Mouse (Mus musculus): ENCODE measurements around the gene Hist1h4i. TPM values are rescaled to one million over a fixed set of nuclear protein-coding genes. Genes with fewer than 3 reads are reported as not detected.

Hist1h4i gene
- 44.4 TPM for total RNA-seq (2023)

DNA sequence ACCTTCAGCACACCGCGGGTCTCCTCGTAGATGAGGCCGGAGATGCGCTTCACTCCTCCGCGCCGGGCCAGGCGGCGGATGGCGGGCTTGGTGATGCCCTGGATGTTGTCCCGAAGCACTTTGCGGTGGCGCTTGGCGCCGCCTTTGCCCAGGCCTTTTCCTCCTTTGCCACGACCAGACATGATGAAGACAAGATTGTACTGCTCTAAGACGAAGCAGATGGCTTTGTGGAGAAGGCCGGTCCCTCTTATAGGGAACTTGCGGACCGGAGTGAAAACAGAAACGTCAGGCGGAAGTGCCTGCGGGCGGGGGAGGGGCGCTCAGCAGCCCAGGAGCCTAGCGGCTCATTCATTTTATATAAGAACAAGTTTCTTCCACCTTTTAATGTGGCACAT is at the start of gene Hist1h4i:
Hist1h4i (minus strand) TSS at position 221 of the 395 bp plus-strand sequence.

DNA sequence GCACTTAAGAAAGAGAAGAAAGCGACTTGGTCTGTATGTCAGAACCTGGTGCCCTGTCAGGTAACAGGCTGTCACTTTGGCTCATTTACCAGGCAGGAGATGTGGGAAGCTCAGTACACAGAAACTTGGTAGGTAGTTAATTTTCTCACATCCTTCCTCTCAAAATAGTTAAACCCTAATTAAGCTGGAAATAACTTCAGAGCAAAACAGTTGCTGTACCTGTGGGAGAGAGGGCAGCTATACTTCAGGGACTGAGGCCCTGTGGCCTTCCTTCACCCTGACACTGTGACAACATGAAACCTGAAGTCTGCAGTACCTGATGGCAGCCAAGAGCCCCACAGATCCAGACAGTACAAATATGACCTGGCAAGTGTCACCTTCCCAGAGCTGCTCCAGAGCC is 43.0 kb upstream of the Hist1h4i start, which contains the start of gene Vmn1r188:
Vmn1r188 (plus strand) TSS at position 301 of the 400 bp plus-strand sequence.

DNA sequence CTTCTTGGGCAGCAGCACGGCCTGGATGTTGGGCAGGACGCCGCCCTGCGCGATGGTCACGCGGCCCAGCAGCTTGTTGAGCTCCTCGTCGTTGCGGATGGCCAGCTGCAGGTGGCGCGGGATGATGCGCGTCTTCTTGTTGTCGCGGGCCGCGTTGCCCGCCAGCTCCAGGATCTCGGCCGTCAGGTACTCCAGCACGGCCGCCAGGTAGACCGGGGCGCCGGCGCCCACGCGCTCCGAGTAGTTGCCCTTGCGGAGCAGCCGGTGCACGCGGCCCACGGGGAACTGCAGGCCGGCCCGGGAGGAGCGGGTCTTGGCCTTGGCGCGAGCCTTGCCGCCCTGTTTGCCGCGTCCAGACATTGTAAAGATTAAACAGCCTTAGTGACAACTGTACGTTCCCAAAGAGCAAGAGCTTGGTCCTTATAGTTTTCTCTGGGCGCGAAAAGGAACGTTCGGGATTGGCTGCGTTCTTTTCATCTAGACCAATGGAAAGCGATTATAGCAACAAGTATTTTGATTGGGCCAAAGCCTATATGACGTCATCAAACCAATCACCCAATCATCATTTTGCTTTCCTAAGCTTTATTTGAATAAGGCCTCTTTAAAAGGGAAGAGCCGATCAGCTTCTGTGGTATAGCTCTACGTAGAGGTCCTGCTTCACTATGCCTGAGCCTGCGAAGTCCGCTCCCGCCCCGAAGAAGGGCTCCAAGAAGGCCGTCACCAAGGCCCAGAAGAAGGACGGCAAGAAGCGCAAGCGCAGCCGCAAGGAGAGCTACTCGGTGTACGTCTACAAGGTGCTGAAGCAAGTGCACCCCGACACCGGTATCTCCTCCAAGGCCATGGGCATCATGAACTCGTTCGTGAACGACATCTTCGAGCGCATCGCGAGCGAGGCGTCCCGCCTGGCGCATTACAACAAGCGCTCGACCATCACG is 1.7 kb upstream of the Hist1h4i start, which contains the start of the genes Hist1h2ag and Hist1h2bj:
Hist1h2ag (minus strand) TSS at position 377 of the 935 bp plus-strand sequence.
Hist1h2bj (plus strand) TSS at position 647 of the 935 bp plus-strand sequence.

DNA sequence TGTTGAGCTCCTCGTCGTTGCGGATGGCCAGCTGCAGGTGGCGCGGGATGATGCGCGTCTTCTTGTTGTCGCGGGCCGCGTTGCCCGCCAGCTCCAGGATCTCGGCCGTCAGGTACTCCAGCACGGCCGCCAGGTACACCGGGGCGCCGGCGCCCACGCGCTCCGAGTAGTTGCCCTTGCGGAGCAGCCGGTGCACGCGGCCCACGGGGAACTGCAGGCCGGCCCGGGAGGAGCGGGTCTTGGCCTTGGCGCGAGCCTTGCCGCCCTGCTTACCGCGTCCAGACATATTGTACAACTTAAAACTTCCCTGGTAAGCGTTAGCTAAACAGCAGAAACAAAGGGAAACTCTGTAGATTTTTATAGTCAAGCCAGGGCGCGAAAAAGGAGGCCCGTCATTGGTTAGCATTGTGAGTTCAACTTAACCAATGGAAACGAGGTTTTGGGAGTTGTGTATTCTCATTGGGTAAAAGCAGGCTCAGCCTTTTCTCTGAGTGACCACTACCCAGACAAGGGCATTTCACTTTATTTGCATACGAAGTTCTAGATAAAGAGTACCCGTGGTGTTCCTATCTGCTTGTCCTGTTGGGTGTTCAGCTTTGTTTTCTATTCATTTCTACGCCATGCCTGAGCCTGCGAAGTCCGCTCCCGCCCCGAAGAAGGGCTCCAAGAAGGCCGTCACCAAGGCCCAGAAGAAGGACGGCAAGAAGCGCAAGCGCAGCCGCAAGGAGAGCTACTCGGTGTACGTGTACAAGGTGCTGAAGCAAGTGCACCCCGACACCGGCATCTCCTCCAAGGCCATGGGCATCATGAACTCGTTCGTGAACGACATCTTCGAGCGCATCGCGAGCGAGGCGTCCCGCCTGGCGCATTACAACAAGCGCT is 5.7 kb downstream of the Hist1h4i start, which contains the start of the genes Hist1h2ah and Hist1h2bk:
Hist1h2ah (minus strand) TSS at position 302 of the 882 bp plus-strand sequence.
Hist1h2bk (plus strand) TSS at position 604 of the 882 bp plus-strand sequence.

DNA sequence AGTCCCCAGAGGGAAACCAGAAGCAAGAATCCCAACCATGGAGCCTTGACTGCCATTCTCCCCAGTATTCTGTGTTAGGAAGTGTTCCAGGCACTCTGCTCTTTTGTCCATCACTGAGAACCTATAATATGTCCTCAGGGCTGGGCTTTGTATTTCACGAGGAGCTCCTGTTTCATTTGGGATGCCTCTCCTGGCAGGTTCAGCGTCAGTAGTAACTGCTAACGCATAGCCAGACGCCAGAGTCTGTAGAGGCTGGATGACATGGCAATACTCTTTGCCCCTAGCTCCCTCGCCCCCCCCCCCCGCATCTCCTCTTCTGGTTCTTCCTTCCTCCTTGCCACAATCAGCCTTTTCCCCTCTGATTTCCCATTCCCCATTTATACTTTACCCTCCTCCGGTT is 31.5 kb downstream of the Hist1h4i start, which contains the start of gene Prss16:
Prss16 (minus strand) TSS at position 101 of the 400 bp plus-strand sequence.

Other genes starting within 250 kb of the Hist1h4i start
- 25.5 TPM for gene Hist1h2bq, start 231.2 kb downstream of the Hist1h4i start, total RNA-seq (2023)
- 52.1 TPM for gene Hist1h2ao, start 230.9 kb downstream of the Hist1h4i start, total RNA-seq (2023)
- 202 TPM for gene Hist1h4m, start 229.6 kb downstream of the Hist1h4i start, total RNA-seq (2023)
- not detected for gene Hist1h4n, start 209.2 kb downstream of the Hist1h4i start, total RNA-seq (2023)
- gene Hist1h2ap, start 207.9 kb downstream of the Hist1h4i start, total RNA-seq (2023) = 61.1 TPM
- 25.7 TPM for gene Hist1h2br, start 207.6 kb downstream of the Hist1h4i start, total RNA-seq (2023)
- 3.5 TPM for gene Zfp184, start 96.3 kb downstream of the Hist1h4i start, total RNA-seq (2023)
- gene Pom121l2, start 60.2 kb downstream of the Hist1h4i start, total RNA-seq (2023) = not detected
- gene Prss16, start 31.6 kb downstream of the Hist1h4i start, total RNA-seq (2023) = 0.53 TPM
- 27.0 TPM for gene Hist1h2ah, start 5.8 kb downstream of the Hist1h4i start, total RNA-seq (2023)
- 29.9 TPM for gene Hist1h2bk, start 5.5 kb downstream of the Hist1h4i start, total RNA-seq (2023)
- gene Hist1h2ag, start 1.6 kb upstream of the Hist1h4i start, total RNA-seq (2023) = 28.7 TPM
- 24.6 TPM for gene Hist1h2bj, start 1.9 kb upstream of the Hist1h4i start, total RNA-seq (2023)
- not detected for gene Vmn1r188, start 43.1 kb upstream of the Hist1h4i start, total RNA-seq (2023)
- gene Vmn1r189, start 64.5 kb upstream of the Hist1h4i start, total RNA-seq (2023) = not detected
- gene Vmn1r191, start 142.6 kb upstream of the Hist1h4i start, total RNA-seq (2023) = not detected
- gene Vmn1r192, start 149.8 kb upstream of the Hist1h4i start, total RNA-seq (2023) = not detected
- gene Vmn1r193, start 181.8 kb upstream of the Hist1h4i start, total RNA-seq (2023) = not detected
- not detected for gene Vmn1r194, start 202.9 kb upstream of the Hist1h4i start, total RNA-seq (2023)
- not detected for gene Vmn1r195, start 229.2 kb upstream of the Hist1h4i start, total RNA-seq (2023)
- not detected for gene Vmn1r196, start 248.6 kb upstream of the Hist1h4i start, total RNA-seq (2023)